Mouse (Mus musculus) c-Kit-negative CD71-positive TER-119-positive erythroid progenitor cells, embryonic 14.5 days (primary cell): ENCODE data around the gene Kctd10.

Source experiments
- DNase-seq: peaks from one replicate; pipeline ENCODE4 v3.0.0-alpha.2; 2013; ENCODE audit warnings: low read depth, low spot score

Gene Kctd10

DNA sequence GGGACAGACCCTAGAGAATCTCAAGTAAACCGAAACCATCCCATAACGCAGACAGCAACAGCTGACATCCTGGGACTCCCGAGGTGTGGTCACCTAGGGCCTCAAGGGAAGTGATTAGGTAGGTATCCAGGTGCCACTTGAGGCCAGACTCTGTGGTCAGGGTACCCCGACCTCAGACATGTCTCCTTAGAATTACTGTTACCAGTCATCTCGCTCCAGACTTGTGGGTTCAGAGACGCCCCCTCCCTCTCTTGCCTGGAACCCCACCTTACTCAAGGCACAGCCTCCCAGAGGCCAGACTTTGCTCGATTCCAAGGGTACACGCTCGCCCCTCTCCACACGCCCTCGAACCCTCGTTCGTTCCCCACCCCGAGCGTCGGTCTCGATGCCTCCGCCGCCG, 545 bp downstream of the Kctd10 start:
- no peak for DNase-seq

DNA sequence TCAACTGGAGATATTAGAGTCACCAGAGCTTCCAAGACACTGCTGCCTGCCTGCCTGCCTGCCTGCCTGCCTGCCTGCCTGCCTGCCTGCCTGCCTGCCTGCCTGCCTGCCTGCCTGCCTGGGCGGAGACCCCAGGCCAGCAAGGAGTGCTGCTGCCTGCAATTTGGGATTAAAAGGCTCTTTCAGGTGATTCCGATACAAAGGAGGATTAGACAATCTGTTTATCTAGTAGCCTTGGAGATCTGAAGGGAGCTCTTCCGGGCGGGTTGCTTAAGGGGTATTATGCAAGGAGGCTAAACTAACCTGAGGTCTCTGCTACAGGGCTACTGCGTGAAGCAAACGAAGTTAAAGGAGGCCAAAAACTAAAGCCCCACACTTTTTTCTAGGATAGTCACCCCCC, 1.4 kb downstream of the Kctd10 start:
- DNase-seq: no peak

DNA sequence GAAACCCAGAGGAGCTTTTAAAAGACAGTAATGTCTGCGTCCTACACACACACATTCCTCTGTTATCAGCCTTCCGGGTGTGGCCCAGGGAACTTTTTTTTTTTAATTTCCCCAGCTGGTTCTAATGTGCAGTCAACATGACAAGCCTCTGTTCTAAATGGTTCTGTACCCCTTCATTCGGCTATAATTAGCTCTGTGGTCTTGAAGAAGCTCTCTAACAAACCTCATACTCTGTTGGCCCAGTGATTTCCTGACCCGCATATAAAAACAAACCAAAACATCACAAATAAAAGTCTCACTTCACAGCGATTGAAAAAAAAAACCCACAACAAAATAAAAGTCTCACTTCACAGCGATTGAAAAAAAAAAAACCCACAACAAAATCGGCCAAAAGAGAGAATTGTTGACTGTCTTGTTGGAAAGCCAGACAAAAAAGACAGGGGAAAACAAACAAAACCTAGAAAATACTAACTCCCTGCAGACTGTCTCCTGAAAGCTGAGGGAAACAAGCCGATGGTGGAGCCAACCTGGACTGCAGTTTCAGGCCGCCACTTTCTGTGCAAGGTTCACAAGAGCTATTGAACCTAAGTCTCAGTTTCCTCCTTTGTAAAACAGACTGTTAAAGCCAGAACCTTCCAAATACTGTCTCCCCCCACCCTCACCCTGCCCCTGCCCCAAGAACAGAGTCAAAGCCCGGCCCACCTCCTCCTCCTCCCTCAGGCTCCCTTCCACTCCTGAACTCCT, 2.0 kb downstream of the Kctd10 start:
- DNase-seq: no peak

DNA sequence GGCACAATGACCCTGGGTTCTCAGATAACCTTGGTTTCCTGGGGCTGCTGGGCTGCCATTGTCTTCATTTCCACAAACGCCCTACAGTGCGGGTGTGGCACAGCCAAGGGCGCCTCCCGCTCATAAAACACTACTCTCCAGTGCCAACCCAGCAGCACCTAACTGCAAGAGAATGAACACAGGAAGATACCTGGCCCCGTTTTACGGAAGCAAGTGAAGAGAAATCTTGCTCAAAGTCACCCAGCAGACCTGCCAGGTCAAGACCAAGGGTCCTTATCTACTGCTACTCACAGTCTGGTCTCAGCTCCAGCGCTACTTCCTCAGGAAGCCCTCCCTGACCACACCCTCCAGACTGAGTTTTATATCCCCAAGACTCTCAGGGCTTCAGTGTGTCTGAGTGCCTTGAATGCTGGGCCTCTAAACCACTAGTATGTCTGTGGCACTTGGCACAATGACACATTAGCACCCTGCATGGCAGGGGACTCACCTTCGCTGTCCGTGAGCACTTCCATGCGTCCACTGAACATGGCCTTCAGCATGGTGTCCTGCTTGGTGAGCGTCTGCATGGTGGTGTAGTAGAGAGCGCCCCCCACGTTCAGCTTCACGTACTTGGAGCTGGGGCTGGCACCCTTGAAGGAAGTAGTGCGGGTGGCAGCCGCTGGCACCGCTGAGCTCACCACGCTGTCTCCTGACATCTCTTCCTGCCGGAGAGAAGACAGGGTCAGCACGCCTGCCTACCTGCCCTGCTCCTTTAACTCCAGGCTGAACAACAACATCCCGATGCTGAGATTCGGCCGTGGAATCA, 5.7 kb downstream of the Kctd10 start:
- no peak for DNase-seq

DNA sequence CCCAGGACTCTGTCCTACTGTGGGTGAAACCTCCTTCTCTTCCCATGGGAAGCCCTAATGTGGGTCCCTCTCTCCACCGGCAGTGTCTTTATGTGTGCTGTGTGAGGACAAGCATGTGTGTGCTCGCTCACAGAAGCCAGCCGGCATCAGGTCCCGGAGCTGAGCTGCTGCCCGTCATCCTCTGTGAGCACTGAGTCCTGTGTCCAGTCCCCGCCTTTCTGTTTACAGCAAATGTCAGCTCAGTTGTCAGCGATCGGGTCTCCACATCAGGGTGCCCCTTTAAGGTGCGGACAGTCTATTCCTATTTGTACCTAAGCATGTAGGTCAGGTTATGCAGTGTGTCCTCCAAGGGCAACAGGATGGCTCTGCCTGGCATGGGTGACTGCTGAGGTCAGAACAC, 6.7 kb downstream of the Kctd10 start:
- no peak for DNase-seq

DNA sequence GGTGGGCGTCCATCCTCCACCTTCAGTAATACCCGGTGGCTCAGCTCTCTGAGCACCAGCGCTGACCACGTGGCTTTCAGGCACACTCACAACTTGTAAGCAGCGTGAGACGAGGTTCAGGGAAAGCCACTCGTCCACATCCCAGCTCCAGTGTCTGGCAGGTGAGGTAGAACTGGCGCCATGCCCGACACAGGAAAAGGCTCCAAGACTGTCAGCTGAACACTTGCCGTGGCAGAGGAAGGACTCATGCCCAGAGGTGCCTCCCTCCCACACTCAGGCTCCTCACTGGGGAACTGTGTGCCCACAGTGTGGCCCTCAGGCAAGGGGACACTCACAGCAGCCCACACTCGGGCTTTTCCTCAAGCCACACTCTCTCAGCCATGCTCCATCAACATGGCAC, 7.1 kb downstream of the Kctd10 start:
- DNase-seq: no peak

DNA sequence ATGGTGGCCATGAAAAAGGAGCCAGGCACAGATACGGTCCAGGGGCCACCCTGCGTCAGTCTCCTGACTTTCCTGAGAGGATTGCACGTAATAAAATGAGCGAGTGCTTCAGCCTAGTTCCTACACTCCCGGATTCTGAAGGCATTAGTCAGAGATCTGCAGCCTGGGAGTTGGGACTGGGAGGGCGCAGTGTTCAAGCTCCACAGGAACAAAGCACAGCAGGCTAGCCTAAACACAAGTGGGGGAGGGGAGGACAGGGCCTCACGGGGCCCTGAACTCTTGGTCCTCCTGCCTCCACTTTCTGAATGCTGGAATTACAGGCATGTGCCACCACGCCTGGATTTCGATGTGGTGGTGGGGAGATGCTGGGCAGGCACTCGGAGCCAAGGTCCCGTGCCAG, 7.7 kb downstream of the Kctd10 start:
- no peak for DNase-seq

DNA sequence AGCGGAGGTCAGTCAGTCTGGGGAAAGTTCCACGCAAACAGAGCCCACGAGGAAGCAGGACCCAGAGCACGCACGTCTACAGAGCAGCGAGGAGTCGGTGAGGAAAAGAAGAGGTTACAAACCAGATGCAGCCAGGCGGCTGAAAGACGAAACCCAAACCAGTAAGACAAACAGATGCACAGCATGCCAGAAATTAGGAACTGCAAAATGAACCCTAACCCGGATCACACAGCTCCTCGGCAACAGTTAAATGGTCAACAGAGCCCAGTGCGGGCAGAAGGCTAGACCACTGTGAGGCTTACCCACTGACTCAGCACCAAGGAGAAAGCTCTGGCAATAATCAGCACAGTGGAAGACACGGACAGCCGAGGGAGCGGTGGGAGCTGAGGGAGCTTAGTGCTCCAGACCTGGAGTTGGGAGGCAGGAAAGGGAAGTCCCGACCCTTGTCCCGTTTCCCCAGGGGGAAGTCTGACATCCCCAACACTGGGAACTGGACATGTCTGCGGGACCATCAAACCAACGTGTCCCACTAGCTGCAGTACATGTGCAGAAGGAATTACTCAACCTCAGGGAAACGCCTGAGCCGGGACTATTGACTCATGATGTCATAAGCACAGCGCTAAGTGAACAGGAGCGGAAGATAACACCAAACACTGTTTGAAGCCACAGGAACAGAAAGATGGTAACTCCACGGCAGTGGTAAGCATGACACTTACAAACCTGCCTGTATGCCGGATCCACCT, 8.4 kb downstream of the Kctd10 start:
- no peak for DNase-seq

DNA sequence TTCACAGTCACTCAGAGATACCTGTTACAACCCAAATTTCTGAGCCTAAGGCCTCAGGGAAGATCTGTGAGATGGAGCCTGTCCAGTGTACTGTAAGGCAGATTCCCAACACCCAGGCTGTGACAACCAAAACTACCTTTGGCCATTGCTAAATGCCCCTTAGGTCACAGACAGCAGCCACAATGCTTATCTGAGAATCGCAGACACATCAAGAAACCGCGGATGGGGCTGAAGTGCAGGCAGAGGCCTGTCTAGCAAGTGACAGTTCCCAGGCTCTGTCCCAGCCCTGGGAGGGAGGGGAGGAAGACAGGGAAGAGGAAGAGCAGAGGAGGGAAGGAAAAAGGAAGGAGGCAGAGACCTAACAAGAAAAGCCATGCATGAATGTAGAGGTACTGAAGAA, 9.0 kb downstream of the Kctd10 start:
- DNase-seq: no peak

DNA sequence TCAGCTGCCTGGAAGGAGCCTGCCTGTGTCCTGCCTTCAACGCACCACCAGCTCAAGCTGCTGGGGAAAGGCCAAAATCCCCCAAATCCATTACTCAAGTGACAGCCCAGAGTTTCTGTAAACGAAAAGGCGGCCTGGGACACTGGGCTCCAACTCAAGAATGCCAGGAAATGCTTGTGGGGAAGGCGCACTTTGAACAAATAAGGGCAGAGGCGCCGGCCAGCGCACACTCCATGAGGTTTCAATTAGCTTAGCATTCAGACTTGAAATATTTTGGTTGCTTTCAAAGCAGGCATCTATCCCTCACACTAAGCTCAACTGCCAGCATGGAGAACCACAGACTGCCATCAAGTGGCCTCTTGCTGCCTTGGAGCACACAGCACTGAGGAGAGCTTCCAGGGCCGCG, 9.9 kb downstream of the Kctd10 start:
- no peak for DNase-seq

DNA sequence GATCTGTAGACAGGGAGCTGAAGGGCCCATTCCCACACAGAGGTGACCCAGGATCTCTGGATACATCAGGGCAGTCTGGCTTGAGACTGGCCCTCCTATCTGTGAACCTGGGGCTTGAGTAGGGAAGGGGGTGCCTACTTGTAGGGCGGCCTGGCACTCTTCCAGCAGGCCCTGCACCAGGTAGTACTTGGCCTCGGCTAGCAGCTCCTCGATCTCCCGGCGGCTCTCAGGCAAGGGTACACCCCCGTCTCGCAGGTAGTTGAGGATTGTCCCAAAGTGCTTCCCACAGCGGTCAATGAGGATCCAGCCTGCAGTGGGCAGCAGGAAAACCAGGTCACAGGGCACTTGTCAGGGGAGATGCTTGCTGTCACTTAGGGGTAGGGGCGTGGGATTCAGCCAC, 10.4 kb downstream of the Kctd10 start:
- DNase-seq: no peak

DNA sequence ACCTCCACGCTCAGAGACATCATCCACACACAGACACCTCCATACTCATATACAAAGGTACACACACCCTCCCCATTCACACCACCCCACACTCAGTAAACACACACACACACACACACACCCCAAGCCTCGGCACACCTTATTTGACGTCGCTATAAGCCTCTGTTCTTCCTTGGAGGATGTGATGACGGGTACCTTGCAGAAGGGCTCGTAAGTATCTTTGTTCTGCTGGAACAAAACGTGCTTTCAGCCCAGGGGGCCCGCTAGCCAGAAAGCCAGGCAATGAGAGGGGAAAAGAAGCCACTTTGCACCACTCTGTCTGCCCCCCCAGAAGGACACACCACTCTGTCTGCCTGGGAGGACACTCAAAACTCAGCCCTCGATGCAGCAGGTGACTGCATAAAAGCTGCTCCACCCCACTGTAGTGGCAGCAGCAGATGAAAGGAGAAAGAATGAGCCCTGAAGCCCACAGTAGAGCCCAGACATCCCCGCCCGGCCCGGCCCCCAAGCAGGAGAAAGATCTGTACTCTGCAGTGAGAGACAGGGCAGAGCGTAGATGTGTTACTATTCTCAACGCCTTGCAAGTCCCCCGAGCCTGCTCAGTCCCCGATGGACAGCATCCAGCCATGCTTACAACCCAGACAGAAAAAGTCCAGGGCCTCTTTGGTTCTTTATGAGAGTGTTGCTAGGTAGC, 11.4 kb downstream of the Kctd10 start:
- DNase-seq: no peak

DNA sequence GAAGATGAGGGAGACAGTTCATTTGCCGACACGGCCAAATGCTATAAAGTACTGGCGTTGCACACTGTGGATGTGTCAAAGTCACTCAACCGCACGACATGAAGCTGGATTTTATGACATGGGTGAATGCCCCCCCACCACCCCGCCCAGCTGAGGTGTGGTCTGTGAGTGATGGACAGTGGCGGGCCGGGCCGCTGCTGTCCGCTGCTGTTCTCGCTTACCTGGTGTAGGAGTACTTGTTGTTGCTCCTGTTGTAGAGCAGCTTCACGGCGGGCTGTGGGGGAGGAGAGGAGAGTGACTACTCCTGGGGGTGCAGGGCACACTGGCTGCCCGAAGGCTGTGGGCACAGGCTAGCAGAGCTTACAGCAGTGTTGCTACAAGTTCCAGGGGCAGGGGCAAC, 12.2 kb downstream of the Kctd10 start:
- no peak for DNase-seq

DNA sequence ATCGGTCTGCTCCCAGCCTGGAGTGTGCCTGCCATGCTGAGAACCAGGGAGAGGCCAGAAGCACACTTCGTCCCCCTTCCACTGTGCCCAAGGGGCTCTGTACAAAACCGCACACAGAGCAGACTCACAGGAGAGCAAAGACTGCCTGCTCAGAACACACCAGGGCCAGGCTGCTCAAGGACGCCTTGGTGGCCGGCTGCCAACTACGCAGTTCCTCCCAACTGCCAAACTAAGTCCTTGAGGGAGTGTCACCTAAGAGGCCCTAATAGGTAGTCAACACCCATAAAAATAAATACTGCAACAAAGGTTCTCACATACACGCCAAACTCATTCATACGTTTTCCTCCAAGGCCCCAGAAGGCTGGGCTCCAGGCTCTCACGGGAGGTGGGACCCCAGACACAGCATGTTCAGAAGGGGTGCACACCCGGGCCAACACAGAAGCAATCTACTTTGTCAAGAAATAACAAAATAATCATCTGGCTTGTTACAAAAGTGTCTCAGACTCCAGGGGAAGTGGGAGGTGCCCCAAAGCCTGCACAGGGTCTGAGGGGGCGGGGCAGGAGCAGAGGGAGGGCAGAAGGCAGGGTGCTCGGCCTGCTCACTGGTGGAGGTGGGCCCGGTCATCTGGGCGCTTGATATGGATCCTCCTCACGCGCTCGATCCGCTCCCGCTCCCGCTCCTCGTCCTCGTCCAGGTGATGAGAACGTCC, 15.1 kb downstream of the Kctd10 start:
- DNase-seq: no peak

DNA sequence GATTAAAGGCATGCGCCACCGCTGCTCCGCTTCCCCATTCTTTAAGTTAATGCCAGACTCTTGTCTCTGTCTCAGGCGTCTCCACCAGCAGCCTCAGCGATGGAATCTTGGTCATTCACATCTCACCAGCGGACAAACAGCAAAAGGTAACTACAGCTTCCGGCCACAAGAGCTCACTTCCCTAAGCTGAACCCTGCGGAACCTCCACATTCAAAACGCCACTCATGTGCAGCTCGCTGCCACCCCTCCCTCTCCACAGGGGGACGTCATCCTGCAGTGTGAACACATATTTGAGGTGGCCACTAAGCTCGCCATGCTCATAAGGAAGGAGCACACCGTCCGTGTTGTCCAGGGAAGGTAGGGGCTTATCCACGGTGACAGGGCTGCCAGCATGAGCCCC, 19.3 kb downstream of the Kctd10 start:
- no peak for DNase-seq

DNA sequence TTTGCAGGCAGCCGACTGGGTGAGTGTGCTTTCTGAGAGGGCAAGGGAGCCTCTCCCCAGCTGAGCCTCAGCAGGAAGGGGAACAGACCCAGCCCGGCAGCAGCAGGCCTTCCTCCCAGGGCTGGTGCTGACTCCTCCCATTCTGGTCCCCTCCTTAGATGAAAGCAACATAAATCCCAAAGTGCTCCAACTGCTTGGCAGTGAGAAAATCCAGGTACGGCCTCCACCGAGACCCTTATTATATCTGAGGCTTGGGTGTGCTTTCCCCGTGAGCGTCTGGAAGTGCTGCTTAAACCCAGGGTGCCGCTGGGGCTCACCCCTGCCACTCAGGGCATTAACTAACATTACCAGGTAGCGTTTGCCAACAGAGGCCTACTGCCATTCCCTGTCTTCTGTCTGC, 20.7 kb downstream of the Kctd10 start:
- DNase-seq: no peak

DNA sequence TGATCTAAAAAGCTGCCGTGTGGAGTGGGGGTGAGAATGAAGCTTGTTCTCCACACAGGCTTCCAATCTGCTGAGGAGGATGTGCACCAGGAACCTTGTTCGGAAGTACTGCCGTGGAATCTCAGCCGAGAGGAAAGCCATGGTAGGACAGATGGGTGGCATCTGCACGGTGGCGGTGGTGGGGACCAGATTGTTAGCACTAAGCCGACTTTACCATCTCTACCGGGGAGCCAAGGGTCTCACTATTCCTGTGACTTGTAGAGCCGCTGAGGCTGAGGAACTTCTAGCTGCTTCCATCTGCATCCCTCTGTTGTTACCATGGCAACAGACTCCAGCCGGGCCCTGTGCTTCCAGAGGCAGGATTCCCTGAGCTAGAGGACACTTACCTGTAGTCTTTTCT, 21.5 kb downstream of the Kctd10 start:
- no peak for DNase-seq

DNA sequence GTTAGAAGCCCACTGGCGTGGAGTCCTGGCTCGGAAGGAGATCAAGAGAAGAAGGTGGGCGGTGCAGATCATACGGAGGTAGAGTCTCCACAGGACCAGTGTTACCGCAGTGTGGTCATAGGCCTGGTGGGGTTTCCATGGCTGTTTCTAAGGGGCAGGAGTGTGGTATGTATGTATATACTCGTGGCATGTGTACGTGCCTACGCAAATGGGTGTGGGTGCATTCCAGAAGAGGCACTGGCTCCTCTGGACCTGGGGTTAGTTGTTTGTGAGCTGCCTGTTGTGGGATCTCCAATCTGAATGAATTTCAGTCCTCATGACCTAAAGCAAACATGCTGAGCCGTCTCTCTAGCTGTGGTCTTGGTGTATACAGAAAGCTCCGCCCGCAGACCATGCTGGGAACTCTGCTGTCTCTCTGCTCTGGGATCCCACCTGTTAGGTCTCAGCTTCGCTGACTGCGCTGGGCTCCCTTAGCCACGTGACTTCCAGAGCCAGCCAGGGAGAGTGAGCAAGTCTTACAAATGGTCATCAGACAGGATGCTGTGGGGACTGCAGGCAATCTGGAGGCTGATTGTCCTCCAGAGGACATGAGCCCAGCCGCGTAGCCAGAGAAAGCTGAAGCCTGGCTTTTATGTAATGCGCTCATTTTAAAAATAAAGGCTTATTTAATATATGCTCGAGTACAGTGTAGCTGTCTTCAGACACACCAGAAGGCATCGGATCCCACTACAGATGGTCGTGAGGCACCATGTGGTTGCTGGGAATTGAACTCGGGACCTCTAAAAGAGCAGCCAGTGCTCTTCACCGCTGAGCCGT, 23.2 kb downstream of the Kctd10 start:
- DNase-seq: no peak

DNA sequence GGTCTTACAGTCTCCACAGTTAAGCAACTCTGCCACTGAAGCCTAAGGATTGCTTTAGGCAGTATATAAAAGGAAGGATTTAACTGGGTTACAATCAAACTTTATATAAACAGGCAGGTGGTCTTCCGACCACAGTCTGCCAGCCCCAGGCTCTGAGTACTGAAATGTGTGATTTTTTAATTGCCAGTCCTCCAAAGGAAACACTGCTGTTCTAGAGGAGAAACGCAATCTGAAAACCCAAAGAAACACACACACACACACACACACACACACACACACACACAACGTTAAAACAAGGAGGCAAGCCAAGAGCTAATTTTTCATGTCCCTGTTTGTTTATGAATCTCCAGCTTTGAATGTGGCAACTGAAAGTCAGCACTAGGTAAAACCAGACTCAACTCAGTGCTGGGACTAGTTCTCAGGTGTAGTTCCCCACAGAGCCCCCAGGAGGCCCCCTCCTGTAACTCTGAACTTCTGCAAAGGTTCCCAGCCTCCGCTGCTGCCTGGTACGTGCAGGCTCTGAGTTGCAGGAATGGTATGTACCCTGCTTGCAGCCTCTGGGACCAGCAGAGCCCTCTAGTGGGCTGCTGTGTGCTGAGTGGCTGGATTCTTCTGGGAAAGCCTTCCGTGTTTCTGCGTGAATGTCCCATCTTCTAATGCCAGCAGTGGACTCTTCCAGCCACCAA, 23.9 kb downstream of the Kctd10 start:
- DNase-seq: no peak

DNA sequence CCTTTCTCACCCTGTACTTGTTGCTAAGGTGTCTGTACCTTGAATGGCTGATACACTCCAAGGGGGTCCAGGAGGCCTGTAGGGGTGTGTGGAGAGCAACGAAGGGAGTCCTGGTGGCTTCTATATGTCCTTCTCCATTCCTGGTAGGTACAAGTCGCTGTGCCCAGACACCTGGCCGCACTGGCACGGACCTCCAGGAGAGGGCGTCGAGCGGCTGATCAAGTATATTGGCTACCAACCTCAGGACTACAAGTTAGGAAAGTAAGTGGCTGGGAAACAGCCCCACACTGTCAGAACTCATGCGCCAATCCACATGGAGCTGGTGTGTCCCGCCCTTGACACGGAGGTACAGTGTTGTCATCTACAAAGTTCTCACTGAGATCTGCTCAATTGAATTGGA, 28.8 kb downstream of the Kctd10 start:
- DNase-seq: no peak
